Mouse (Mus musculus) myocyte (in vitro differentiated cells): ENCODE measurements around the gene Sprr2a2.
"Not testable (repeated sequence)": the region's sequence is repeated elsewhere in the genome, so short reads cannot be mapped to it uniquely, and the experiment has no call there.

Source experiments
- MYOD1 ChIP-seq, 3 experiments: IDR thresholded peaks; one replicate each; pipeline ENCODE4 v1.6.1; 2011; ENCODE audit warnings: control low read depth in 2 of 3, low read depth in 2 of 3, mild to moderate bottlenecking in 2 of 3, moderate library complexity in 1 of 3; ENCODE audit not compliant: insufficient read length in 2 of 3, control insufficient read depth in 1 of 3
- POLR2A ChIP-seq: IDR thresholded peaks from one replicate; pipeline ENCODE4 v1.6.1; 2011; ENCODE audit warnings: low read depth, mild to moderate bottlenecking, control low read depth, moderate library complexity; ENCODE audit not compliant: insufficient read length
- REST ChIP-seq: IDR thresholded peaks from one replicate; pipeline ENCODE4 v1.6.1; 2011; ENCODE audit warnings: mild to moderate bottlenecking, control low read depth, moderate library complexity; ENCODE audit not compliant: insufficient read depth, insufficient read length
- TCF12 ChIP-seq: IDR thresholded peaks from one replicate; pipeline ENCODE4 v1.6.1; 2011; ENCODE audit warnings: mild to moderate bottlenecking, control low read depth; ENCODE audit not compliant: poor library complexity, insufficient read depth, severe bottlenecking
- TCF3 ChIP-seq: IDR thresholded peaks from one replicate; pipeline ENCODE4 v1.6.1; 2011; ENCODE audit warnings: low read depth, control low read depth; ENCODE audit not compliant: insufficient read length
- USF1 ChIP-seq: IDR thresholded peaks from one replicate; pipeline ENCODE4 v1.6.1; 2011; ENCODE audit warnings: low read depth, mild to moderate bottlenecking, control low read depth, moderate library complexity

DNA sequence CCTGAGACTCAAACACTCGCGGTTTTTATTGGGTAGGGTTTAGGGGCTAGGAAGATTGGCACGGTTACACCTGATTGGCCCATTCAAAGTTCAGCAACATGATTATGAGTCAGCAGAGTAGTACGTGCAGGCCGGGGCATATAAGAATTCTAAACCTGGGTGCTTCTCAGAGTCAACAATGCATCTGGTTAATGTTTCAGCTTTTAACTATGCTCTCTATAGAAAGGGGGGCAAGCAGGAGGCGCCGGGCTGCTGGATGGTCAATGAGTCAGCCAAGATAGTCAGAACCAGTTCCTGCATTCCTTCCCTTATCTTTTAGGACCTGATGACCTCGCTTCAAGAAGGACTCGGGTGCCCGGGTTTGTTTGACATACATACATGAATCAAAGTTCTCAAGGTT lies 30.5 kb downstream of the Sprr2a2 start:
- TF ChIP-seq POLR2A; REST; TCF3; TCF12; MYOD1 (IDR thresholded peaks at IDR 0.05; ENCODE audit: control insufficient read depth in 1 of 3, insufficient read length in 2 of 3, low read depth in 2 of 3); USF1: not testable (repeated sequence)
